ENCODE assay signal across 8 mouse cellular contexts in the genomic region with DNA sequence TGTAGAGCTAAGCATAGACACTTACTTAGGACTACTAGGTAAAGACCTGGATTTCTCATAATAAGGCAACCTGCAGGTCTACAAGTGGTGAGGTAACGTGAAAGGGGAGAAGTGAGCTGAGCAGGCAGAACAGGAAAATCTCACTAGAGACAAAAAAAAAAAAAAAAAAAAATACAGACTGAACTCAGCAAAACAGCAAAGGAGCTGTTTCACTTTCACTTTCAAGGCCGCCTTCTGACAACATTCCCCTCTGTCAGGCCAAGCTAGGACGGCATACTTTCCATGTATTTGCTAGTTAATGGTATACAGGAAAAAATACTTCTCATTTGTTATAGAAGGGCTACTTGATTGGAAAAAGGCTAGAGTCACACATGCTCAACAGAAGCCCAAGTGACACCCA. TPM values are rescaled to one million over a fixed set of nuclear protein-coding genes. Genes with fewer than 3 reads are reported as not detected.
DNase-seq lines count a peak whose midpoint lies in the region; ATAC-seq and TF ChIP-seq lines count a peak whose summit lies in the region.
"Had no signal": no experiment of that assay in that cellular context is flagged by ENCODE, and none has a peak within 500 bp of the region (broad histone marks: within the 10 kb centered on the region; RNA-seq: fewer than 3 reads in every experiment).

No protein-coding gene starts in this region.

- H3K9ac ChIP-seq in MEL (ENCODE audit: control insufficient read depth, low read depth, low read length, poor library complexity, severe bottlenecking), result no peak overlapping the region
- H3K9ac ChIP-seq in neural tube, embryonic 15.5 days (replicated peaks), result no peak overlapping the region
- no peak overlapping the region for H3K9ac ChIP-seq in hindbrain, embryonic 14.5 days
- H3K9ac ChIP-seq: forebrain, postnatal 0 days had no signal

- no peaks in the 10 kb centered on the region for H3K36me3 ChIP-seq in MEL (ENCODE audit: control insufficient read depth in 1 of 2, insufficient read depth in 2 of 2, low read length in 2 of 2)
- no peaks in the 10 kb centered on the region for H3K36me3 ChIP-seq in megakaryocyte, embryonic 14.5 days (replicated peaks; ENCODE audit: low read length)
- H3K36me3 ChIP-seq in neural tube, embryonic 15.5 days, result no peaks in the 10 kb centered on the region
- no peaks in the 10 kb centered on the region for H3K36me3 ChIP-seq in hindbrain, embryonic 14.5 days (replicated peaks; ENCODE audit: control insufficient read depth, insufficient read depth)

- no peak for TF ChIP-seq EP300 in MEL (IDR thresholded peaks at IDR 0.05; ENCODE audit: low read depth in 1 of 2, low read length in 2 of 2)

- TF ChIP-seq POLR2A in MEL (IDR thresholded peaks at IDR 0.05; ENCODE audit: control insufficient read depth in 1 of 2, insufficient read depth in 1 of 2, low read depth in 1 of 2, low read length in 2 of 2, poor library complexity in 1 of 2), result no peak

- no peak for TF ChIP-seq CTCF in MEL (IDR thresholded peaks at IDR 0.05 in 2 of 3, conservative IDR thresholded peaks at IDR 0.05 in 1 of 3; ENCODE audit: control insufficient read depth in 1 of 3, insufficient read depth in 1 of 3, low read depth in 2 of 3, low read length in 3 of 3, poor library complexity in 1 of 3, severe bottlenecking in 1 of 3)

- WGBS in neural tube, embryonic 15.5 days, result 79% methylated on average over 3 of the region's 3 CpGs
- WGBS in hindbrain, embryonic 14.5 days, result 91% methylated on average over 3 of the region's 3 CpGs

- H3K4me2 ChIP-seq in neural tube, embryonic 15.5 days, result no peak overlapping the region
- no peak overlapping the region for H3K4me2 ChIP-seq in hindbrain, embryonic 14.5 days (replicated peaks)

- H3K27me3 ChIP-seq in MEL (ENCODE audit: control insufficient read depth in 1 of 2, insufficient read depth in 2 of 2, low read length in 2 of 2), result no peaks in the 10 kb centered on the region
- no peaks in the 10 kb centered on the region for H3K27me3 ChIP-seq in megakaryocyte, embryonic 14.5 days (replicated peaks)
- H3K27me3 ChIP-seq in neural tube, embryonic 15.5 days (replicated peaks), result no peaks in the 10 kb centered on the region
- no peaks in the 10 kb centered on the region for H3K27me3 ChIP-seq in hindbrain, embryonic 14.5 days (ENCODE audit: control insufficient read depth, insufficient read depth, low read length)

- no peaks in the 10 kb centered on the region for H3K9me3 ChIP-seq in MEL (replicated peaks; ENCODE audit: insufficient read depth, low read length)
- H3K9me3 ChIP-seq in megakaryocyte, embryonic 14.5 days, result no peaks in the 10 kb centered on the region
- H3K9me3 ChIP-seq in neural tube, embryonic 15.5 days (replicated peaks), result no peaks in the 10 kb centered on the region
- H3K9me3 ChIP-seq in hindbrain, embryonic 14.5 days (ENCODE audit: control insufficient read depth, low read length), result no peaks in the 10 kb centered on the region

- peak overlapping the region; percentile 27 to 32; a peak in 2 of 4 replicates for H3K4me3 ChIP-seq in MEL (ENCODE audit: control insufficient read depth in 1 of 2, insufficient read depth in 1 of 2, low read depth in 2 of 2, low read length in 2 of 2)
- H3K4me3 ChIP-seq in megakaryocyte, embryonic 14.5 days (replicated peaks), result peak overlapping the region; percentile 90
- no peak overlapping the region for H3K4me3 ChIP-seq in neural tube, embryonic 15.5 days (replicated peaks)
- H3K4me3 ChIP-seq in hindbrain, embryonic 14.5 days (replicated peaks; ENCODE audit: low read length), result no peak overlapping the region

- H3K27ac ChIP-seq in MEL (ENCODE audit: control insufficient read depth, low read depth, low read length), result no peak overlapping the region
- H3K27ac ChIP-seq in neural tube, embryonic 15.5 days (replicated peaks), result no peak overlapping the region
- H3K27ac ChIP-seq in hindbrain, embryonic 14.5 days, result no peak overlapping the region

- no peak for TF ChIP-seq RAD21 in MEL (IDR thresholded peaks at IDR 0.05; ENCODE audit: low read depth, low read length)

- H3K79me2 ChIP-seq in MEL (ENCODE audit: control insufficient read depth, insufficient read depth, low read length, poor library complexity), result no peaks in the 10 kb centered on the region

- peak; percentile 86 for ATAC-seq in inflammation-experienced regulatory T-cells, adult 6 months
- ATAC-seq in neural tube, embryonic 15.5 days (ENCODE audit: low FRiP score), result no peak
- ATAC-seq in hindbrain, embryonic 14.5 days (ENCODE audit: low FRiP score), result no peak
- ATAC-seq: forebrain, postnatal 0 days had no signal

- DNase-seq in A20 (ENCODE audit: low read depth, low spot score), result peak; percentile 74
- no peak for DNase-seq in MEL (ENCODE audit: low read depth, low spot score)
- DNase-seq in hindbrain, embryonic 14.5 days (ENCODE audit: low spot score), result no peak
- DNase-seq in left cerebral cortex, adult 8-10 months (ENCODE audit: low spot score in 2 of 2), result no peak
- DNase-seq: forebrain, postnatal 0 days had no signal

- no peaks in the 10 kb centered on the region for H3K4me1 ChIP-seq in MEL (ENCODE audit: control insufficient read depth in 1 of 2, insufficient read depth in 2 of 2, low read length in 2 of 2)
- H3K4me1 ChIP-seq in megakaryocyte, embryonic 14.5 days, result peaks cover 72% of the 10 kb centered on the region
- H3K4me1 ChIP-seq in neural tube, embryonic 15.5 days, result no peaks in the 10 kb centered on the region
- no peaks in the 10 kb centered on the region for H3K4me1 ChIP-seq in hindbrain, embryonic 14.5 days (replicated peaks; ENCODE audit: control insufficient read depth, insufficient read depth, low read length)

TF ChIP-seq in MEL, 35 proteins besides CTCF, POLR2A, EP300 and RAD21:
- TF ChIP-seq ZKSCAN1 (IDR thresholded peaks at IDR 0.05; ENCODE audit: low read depth, low read length) (no peak), ZNF384 (IDR thresholded peaks at IDR 0.05; ENCODE audit: low read depth, low read length) (peak; percentile 41; the same call in 1 of the 2 replicates)
TF ChIP-seq in MEL: peak in this region for 1.

RNA-seq across cellular contexts. Expression of gene Fam120a, which starts 10.0 kb away (rescaled TPM):
- total RNA-seq in MEL (2012; rRNA removed), result 81.3 and 82.7 TPM in 2 replicates
- 100 to 1,000 TPM in 1 of 2 experiments, 10 to 100 TPM in 1; 66.2 to 119 TPM for polyA plus RNA-seq in MEL (2012; ENCODE audit: insufficient read depth in 1 of 2, insufficient read length in 2 of 2, low read depth in 1 of 2, low replicate concordance in 2 of 2, missing spikeins in 1 of 2)
- 10 to 100 TPM; 30.1 to 34.4 (median 31.5) TPM for polyA plus RNA-seq in inflammation-experienced regulatory T-cells, adult 6 months (2017; shearing (Covaris generic))
- polyA plus RNA-seq in megakaryocyte, embryonic 14.5 days (2012; ENCODE audit: insufficient read depth, low replicate concordance), result 60.7 and 71.7 TPM in 2 replicates
- polyA plus RNA-seq in neural tube, embryonic 15.5 days (2015; fragmentation: Nextera tagmentation; extraction: Ambion mirVana), result 11.5 and 13.4 TPM in 2 replicates
- polyA plus RNA-seq in hindbrain, embryonic 14.5 days (2014; fragmentation: Nextera tagmentation; extraction: Ambion mirVana), result 15.3 and 16.6 TPM in 2 replicates
- total RNA-seq in left cerebral cortex, adult 8-10 months (2022), result 100 to 1,000 TPM; 101 to 104 (median 102) TPM

Comparison
In these comparisons a context has a peak if more than half of its experiments do, and no peak if none do; other contexts are left out.
1. H3K4me3 ChIP-seq: peak in MEL (2 of 2) and megakaryocyte, embryonic 14.5 days (single experiment); none in neural tube, embryonic 15.5 days (single experiment) and hindbrain, embryonic 14.5 days (single experiment).